Mouse (Mus musculus) erythroblast, embryonic 14.5 days (primary cell): Measurements from ENCODE around the gene Slc4a3. TPM values are rescaled to one million over a fixed set of nuclear protein-coding genes. Genes with fewer than 3 reads are reported as not detected.

Experiments used
- H3K27me3 ChIP-seq: 2 replicates; pipeline ENCODE4 v1.6.1; 2012; ENCODE audit warnings: inconsistent platforms; ENCODE audit not compliant: control insufficient read depth
- H3K36me3 ChIP-seq: 2 replicates; pipeline ENCODE4 v1.6.1; 2012; ENCODE audit warnings: mild to moderate bottlenecking, inconsistent platforms; ENCODE audit not compliant: control insufficient read depth
- H3K4me1 ChIP-seq: 2 replicates; pipeline ENCODE4 v1.6.1; 2012; ENCODE audit warnings: inconsistent platforms; ENCODE audit not compliant: control insufficient read depth
- H3K4me3 ChIP-seq: replicated peaks from 2 replicates; pipeline ENCODE3; 2012; ENCODE audit warnings: moderate library complexity, mild to moderate bottlenecking, inconsistent platforms
- H3K9me3 ChIP-seq: 2 replicates; pipeline ENCODE4 v1.6.1; 2012; ENCODE audit warnings: low read length, inconsistent platforms, mixed read lengths; ENCODE audit not compliant: control insufficient read depth
- GATA1 ChIP-seq: IDR thresholded peaks from 2 replicates; pipeline ENCODE4 v1.6.1; 2012; ENCODE audit warnings: low read length, inconsistent platforms, mixed read lengths
- TAL1 ChIP-seq: IDR thresholded peaks from 3 replicates; pipeline ENCODE4 v1.6.1; 2012; ENCODE audit warnings: low read length, inconsistent platforms, mixed read lengths
- polyA plus RNA-seq: library from polyadenylated mRNA; stranded (reverse); fragments of >175 nt; gene quantifications from 2 replicates; pipeline ENCODE4 v1.2.3, GENCODE M21; 2012

Slc4a3 gene
- polyA plus RNA-seq, 1 experiment: not detected

- Histone ChIP-seq H3K36me3 (peaks cover 60% of the 10 kb centered on the region), H3K4me3 (no peak overlapping the region), H3K4me1 (no peaks in the 10 kb centered on the region), H3K9me3 (no peaks in the 10 kb centered on the region), H3K27me3 (no peaks in the 10 kb centered on the region)
- TF ChIP-seq TAL1 (no peak), GATA1 (no peak)
Measured at GRCm38 (mm10) chr1:75533325-75534252, 12.5 kb upstream of the Slc4a3 start.

GRCm38 (mm10) chr1:75537587-75537986 lies 8.5 kb upstream of the Slc4a3 start:
- Histone ChIP-seq H3K27me3 (no peaks in the 10 kb centered on the region), H3K4me3 (no peak overlapping the region), H3K4me1 (no peaks in the 10 kb centered on the region), H3K9me3 (no peaks in the 10 kb centered on the region), H3K36me3 (peaks cover 35% of the 10 kb centered on the region)
- TF ChIP-seq GATA1 (no peak), TAL1 (no peak)

- no peak overlapping the region for H3K4me3 ChIP-seq
- TF ChIP-seq TAL1: no peak
- no peak for TF ChIP-seq GATA1
- H3K9me3 ChIP-seq: no peaks in the 10 kb centered on the region
Measured at GRCm38 (mm10) chr1:75538597-75539190, 7.4 kb upstream of the Slc4a3 start.

GRCm38 (mm10) chr1:75541496-75541895 lies 4.6 kb upstream of the Slc4a3 start:
- Histone ChIP-seq H3K4me1 (no peaks in the 10 kb centered on the region), H3K4me3 (no peak overlapping the region), H3K36me3 (peaks cover under 1% of the 10 kb centered on the region; the same call in 1 of the 2 replicates), H3K27me3 (peaks cover 12% of the 10 kb centered on the region), H3K9me3 (no peaks in the 10 kb centered on the region)
- no peak for TF ChIP-seq GATA1
- no peak for TF ChIP-seq TAL1

More at GRCm38 (mm10) chr1:75538597-75539190, 7.4 kb upstream of the Slc4a3 start:
- Histone ChIP-seq H3K36me3 (peaks cover 24% of the 10 kb centered on the region), H3K4me1 (no peaks in the 10 kb centered on the region), H3K27me3 (no peaks in the 10 kb centered on the region)

GRCm38 (mm10) chr1:75544351-75544750 lies 1.7 kb upstream of the Slc4a3 start:
- H3K9me3 ChIP-seq: no peaks in the 10 kb centered on the region
- peaks cover 22% of the 10 kb centered on the region for H3K27me3 ChIP-seq
- H3K4me3 ChIP-seq: no peak overlapping the region

GRCm38 (mm10) chr1:75547351-75547750 lies 1.3 kb downstream of the Slc4a3 start:
- Histone ChIP-seq H3K4me3 (no peak overlapping the region), H3K4me1 (no peaks in the 10 kb centered on the region), H3K9me3 (no peaks in the 10 kb centered on the region), H3K36me3 (no peaks in the 10 kb centered on the region; the same call in 1 of the 2 replicates), H3K27me3 (peaks cover 22% of the 10 kb centered on the region)
- TF ChIP-seq TAL1 (no peak), GATA1 (no peak)

More at GRCm38 (mm10) chr1:75544351-75544750, 1.7 kb upstream of the Slc4a3 start:
- TF ChIP-seq GATA1 (no peak), TAL1 (no peak)
- Histone ChIP-seq H3K4me1 (no peaks in the 10 kb centered on the region), H3K36me3 (no peaks in the 10 kb centered on the region)

GRCm38 (mm10) chr1:75548083-75548482 lies 2.0 kb downstream of the Slc4a3 start:
- Histone ChIP-seq H3K9me3 (no peaks in the 10 kb centered on the region), H3K27me3 (peaks cover 22% of the 10 kb centered on the region), H3K4me1 (no peaks in the 10 kb centered on the region)

GRCm38 (mm10) chr1:75548871-75549270 lies 2.8 kb downstream of the Slc4a3 start:
- peaks cover 22% of the 10 kb centered on the region for H3K27me3 ChIP-seq
- H3K36me3 ChIP-seq: no peaks in the 10 kb centered on the region; the same call in 1 of the 2 replicates
- no peak overlapping the region for H3K4me3 ChIP-seq
- no peaks in the 10 kb centered on the region for H3K4me1 ChIP-seq
- no peaks in the 10 kb centered on the region for H3K9me3 ChIP-seq
- TF ChIP-seq TAL1 (no peak), GATA1 (no peak)

More at GRCm38 (mm10) chr1:75548083-75548482, 2.0 kb downstream of the Slc4a3 start:
- no peak overlapping the region for H3K4me3 ChIP-seq
- no peaks in the 10 kb centered on the region; the same call in 1 of the 2 replicates for H3K36me3 ChIP-seq
- no peak for TF ChIP-seq GATA1
- TF ChIP-seq TAL1: no peak
